Mouse (Mus musculus): ENCODE data around the gene Asah2.

The Asah2 gene

DNA sequence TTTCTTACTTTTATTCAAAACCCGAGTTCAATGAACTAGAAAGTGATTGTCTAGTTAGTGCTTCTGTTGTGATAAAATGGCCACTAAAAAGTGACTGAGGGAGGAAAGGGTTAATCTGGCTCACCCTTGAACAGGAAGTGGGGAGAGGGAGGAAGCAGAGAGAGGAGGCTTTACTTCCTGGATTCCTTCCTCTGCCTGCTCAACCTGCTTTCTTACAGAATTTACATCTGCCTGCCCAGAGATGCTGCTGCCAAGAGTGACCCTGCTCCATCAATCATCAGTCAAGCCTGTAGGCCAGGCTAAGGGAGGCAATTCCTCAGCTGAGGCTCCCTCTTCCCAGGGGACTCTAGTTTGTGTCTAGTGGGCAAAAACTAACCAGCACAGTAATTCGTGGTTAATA is 132.1 kb downstream of the Asah2 start:
- DNase-seq (ENCODE audit: low read depth, low spot score) = no peak

DNA sequence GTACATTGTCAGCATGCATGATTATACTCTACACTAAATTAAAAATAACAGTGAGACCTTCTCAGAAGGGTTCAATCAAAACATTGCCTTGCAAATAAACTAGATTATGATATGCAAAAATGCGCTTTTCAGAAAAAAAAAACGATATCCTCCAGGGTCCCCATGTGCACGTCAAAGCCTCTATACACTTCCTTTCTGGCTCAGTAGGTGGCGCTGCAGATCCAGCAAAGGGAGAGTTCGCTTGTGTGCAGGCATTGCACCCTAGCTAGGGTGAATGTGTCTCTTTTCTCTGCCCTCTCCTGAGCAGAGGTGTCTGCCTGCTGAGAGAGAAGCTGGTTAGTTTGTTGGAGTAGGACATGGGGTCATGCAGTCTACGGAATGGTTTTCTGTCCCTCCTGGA is 136.0 kb downstream of the Asah2 start:
- peak; percentile 33 for DNase-seq (ENCODE audit: low read depth, low spot score)

DNA sequence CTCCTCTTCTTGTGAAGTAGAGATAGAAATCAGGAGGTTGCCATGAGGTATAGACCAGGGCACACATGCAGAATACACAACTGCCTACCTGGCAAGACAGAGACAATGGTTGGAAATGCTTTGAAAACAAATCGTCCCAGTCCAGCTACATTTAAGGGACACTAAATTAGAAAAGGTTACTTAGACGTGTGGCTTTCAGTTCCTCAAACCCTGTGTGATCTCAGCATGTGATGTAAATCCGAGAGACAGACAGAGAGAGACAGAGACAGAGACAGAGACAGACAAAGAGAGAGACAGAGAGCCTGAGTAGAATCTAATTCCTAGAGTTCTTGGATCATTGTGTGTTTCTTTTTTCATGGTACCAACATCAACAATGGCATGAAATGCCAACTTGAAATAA is 136.6 kb downstream of the Asah2 start:
- DNase-seq (ENCODE audit: low read depth, low spot score) = no peak

DNA sequence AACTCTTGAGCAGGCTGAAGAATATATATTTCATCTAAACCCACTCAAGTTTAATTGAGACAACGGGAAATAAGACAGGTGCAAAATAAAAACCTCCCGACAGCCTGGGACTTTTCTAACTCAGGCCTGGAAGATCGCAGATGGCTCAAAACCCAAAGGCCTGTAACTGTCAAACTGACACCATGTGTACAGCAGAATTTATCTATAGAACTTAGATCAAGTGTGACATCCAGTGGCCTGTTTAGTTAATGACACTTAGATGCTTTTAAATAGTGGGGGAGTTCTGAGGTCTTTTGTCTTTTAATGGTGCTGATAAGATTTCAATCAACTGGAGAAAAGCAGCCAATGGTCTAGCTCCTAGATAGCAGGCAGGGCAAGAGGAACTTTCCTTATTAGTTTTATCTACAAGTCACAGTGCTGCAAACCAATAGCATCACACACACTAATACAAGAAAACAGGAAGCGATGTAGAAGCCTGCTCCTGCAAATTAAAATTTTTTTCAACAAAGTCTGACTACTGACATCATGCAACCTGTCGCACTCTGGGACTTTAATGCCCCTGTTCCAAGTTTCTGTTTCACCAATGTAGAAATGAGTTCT is 140.0 kb downstream of the Asah2 start:
- DNase-seq (ENCODE audit: low read depth, low spot score) = peak; percentile 8

DNA sequence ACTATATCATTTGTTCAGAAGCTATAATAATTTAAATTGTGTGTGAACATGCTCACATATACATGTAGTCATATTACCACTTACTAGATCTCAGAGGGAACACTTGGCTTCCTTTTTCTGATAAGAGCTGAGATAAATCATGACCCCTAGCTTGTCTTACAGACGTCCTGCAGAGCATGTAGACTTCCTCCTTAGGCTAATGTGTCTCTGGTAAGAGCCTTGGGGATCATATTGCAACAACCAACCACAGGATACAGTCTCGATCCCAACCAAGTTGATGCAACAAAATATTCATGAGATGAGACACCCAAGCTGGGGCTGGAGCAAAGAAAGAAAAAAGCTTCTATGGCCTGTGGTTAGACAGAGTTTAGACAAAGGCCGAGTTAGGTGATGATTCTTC is 144.9 kb downstream of the Asah2 start:
- no peak for DNase-seq (ENCODE audit: low read depth, low spot score)

DNA sequence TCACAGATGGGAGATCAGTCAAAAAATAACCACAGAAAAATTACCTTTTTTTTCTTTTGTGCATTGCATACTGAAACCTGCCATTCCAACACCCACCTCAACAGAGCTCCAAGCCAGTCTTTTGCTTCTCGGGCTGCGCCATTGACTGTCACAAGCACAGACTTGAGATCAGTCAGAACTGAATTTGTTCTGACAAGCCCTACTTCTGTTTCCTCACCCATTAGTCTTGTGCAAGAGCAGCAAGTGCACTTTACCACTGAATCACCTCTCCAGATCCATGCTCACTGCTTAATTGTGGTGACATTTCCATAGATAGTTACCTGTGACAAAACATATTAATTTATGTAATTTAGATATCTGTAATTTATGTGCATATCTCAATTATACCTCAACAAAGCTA is 147.6 kb downstream of the Asah2 start:
- no peak for DNase-seq (ENCODE audit: low read depth, low spot score)

DNA sequence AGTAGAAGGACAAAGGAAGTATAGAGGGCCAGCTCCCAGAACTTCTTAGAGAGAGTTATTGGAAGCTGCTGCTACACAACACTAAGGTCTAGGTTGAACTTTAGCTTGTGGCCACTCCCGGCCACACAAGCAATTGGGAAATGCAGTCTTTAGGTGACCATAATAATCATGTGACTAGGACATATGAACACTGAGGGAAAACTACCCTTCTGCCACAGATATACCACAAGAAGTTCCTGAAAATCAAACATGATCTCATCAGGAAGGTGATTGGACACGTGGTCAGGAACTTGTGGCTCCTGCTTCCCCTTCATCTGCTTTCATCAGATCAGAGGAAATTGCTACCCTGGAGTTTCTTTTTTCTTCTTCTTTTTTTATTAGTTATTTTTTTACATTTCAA is 151.7 kb downstream of the Asah2 start:
- DNase-seq (ENCODE audit: low read depth, low spot score) = no peak

DNA sequence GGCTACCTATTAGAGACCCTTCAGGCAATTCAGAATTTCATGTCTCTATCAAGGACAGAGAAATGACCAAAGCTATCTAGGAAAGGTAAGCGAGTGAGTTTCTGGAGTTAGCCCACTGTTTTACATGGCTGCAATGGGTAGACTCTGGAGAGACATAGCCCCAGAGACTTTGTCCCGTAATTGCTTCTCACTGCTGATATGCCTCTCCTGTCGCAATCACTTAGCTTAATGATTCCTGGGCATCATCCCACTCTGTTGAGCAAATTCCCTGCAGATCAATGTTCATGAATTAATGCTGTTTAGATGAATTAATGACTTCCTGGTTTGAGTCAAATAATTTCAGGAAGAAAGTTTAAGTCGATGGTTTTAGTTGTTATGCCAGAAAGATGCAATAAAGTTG is 153.3 kb downstream of the Asah2 start:
- DNase-seq (ENCODE audit: low read depth, low spot score) = no peak

DNA sequence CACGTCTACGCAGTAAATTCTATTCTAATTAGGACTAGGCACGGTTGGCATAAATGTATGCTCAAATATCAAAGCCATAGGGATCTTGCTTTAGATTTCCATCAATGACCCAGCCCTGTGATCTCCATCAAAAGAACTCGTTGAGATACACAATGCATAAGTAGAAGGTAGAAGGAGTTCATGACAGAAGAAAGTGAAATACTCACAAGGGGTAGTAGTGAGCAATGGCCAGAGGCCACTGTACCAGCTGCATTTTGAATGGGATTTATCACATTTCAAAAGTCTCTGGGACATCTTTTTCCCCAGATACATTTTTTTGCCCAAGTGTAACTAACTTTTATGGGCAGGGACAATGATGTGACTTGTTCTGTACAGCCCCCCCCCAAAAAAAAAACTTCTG is 153.7 kb downstream of the Asah2 start:
- DNase-seq (ENCODE audit: low read depth, low spot score) = no peak

DNA sequence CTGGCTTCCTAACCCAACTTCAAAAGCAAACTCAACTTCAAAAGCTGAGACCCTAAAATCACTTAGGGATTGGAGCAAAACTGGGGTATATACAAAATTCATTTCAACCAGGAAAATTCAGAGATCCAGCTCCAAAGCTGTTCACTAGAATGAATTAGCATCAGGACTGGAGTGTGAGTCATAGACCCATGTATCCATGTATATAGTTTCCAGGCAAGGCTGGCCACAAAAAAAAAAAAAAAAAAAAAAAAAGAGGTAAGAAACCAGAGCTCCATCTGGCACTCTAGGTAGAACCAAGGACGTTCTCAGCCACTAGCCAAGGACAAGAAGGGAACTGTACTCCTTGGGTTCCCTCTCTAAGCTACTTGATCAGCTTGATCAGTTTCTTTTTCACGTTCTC is 154.2 kb downstream of the Asah2 start:
- peak; percentile 9 for DNase-seq (ENCODE audit: low read depth, low spot score)

DNA sequence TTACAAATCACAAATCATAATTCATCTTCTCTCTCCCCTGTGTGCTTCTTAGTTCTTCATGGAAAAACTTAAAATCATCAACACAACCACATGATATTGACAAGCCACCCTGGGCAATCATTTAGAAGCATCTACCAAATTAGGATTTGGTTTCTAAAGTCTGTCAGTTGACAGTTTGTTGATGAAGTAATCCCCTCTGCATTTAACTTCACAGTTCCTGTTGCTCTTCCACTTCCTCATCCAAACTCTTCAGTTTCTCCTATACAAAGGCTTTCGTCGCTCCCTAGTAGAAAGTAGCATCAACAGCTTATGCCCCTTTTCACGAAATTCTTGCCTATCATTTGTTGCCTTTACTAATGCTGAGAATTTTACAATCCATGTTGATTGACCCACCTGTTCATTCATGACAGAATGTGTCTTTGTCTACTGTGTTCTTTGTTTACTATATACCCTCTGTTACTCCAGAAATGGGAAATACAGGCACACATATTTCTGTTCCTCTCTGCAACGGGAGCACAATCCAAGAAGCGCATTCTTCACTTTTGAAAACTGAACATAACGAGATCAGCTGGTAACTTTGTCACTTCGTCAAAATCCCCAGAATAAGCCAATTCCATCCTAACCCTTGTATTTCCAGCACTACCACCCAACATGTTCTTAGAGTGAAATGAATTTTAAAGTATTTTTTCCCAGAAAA is 157.1 kb downstream of the Asah2 start:
- DNase-seq (ENCODE audit: low read depth, low spot score) = no peak
